In genomic region chr2:71389864-71390263, GRCm38 (mm10) we compare ENCODE assay signal across 8 mouse cellular contexts. TPM values are rescaled to one million over a fixed set of nuclear protein-coding genes. Genes with fewer than 3 reads are reported as not detected.
DNase-seq lines count a peak whose midpoint lies in the region; ATAC-seq and TF ChIP-seq lines count a peak whose summit lies in the region.

No protein-coding gene starts in this region.

- TF ChIP-seq CTCF in heart, postnatal 0 days (IDR thresholded peaks at IDR 0.05; ENCODE audit: low read depth) = no peak
- TF ChIP-seq CTCF in bone marrow macrophage, adult 2 months (IDR thresholded peaks at IDR 0.05; ENCODE audit: low read depth, low read length) = no peak

- no peak for DNase-seq in heart, postnatal 0 days (ENCODE audit: low spot score)
- DNase-seq in heart, adult 18-20 months = no peak
- no peak for DNase-seq in layer of hippocampus, postnatal 14 days (ENCODE audit: low spot score in 2 of 2)
- no peak for DNase-seq in adrenal gland, postnatal 25 days
- DNase-seq in cerebellum, adult 11-12 months = no peak

- peak overlapping the region; percentile 85 for H3K4me2 ChIP-seq in heart, postnatal 0 days (ENCODE audit: low read depth, low read length)
- H3K4me2 ChIP-seq in myocyte (ENCODE audit: low read depth) = peak overlapping the region; percentile 96

- H3K27ac ChIP-seq in heart, postnatal 0 days (ENCODE audit: low read depth) = peak overlapping the region; percentile 86
- peak overlapping the region; percentile 41 for H3K27ac ChIP-seq in bone marrow macrophage, adult 2 months (ENCODE audit: insufficient read depth, low read depth, low read length)

- peaks cover 22% of the 10 kb centered on the region for H3K79me2 ChIP-seq in myocyte (ENCODE audit: control insufficient read depth, insufficient read depth)

- WGBS in heart, postnatal 0 days = 48% methylated on average over 9 of the region's 9 CpGs

- no peaks in the 10 kb centered on the region for H3K9me3 ChIP-seq in heart, postnatal 0 days (replicated peaks; ENCODE audit: control insufficient read depth, low read length)

- peak overlapping the region; percentile 73 for H3K9ac ChIP-seq in heart, postnatal 0 days (replicated peaks; ENCODE audit: low read depth, low read length)

- no peaks in the 10 kb centered on the region for H3K27me3 ChIP-seq in heart, postnatal 0 days (ENCODE audit: control insufficient read depth, insufficient read depth, low read length)
- no peaks in the 10 kb centered on the region for H3K27me3 ChIP-seq in myocyte (ENCODE audit: control insufficient read depth, insufficient read depth, insufficient read length)

- no peak for ATAC-seq in heart, postnatal 0 days (ENCODE audit: insufficient read depth, low read depth)
- ATAC-seq in inflammation-experienced regulatory T-cells, adult 6 months = peak; percentile 2

- peak overlapping the region; percentile 89 for H3K4me3 ChIP-seq in heart, postnatal 0 days (ENCODE audit: low read depth, low read length)
- H3K4me3 ChIP-seq in bone marrow macrophage, adult 2 months (ENCODE audit: insufficient read depth, low read length) = peak overlapping the region; percentile 86
- H3K4me3 ChIP-seq in myocyte = peak overlapping the region; percentile 68

- H3K36me3 ChIP-seq in heart, postnatal 0 days (replicated peaks; ENCODE audit: control insufficient read depth, insufficient read depth, low read length) = peaks cover 9% of the 10 kb centered on the region
- H3K36me3 ChIP-seq in myocyte (ENCODE audit: control insufficient read depth, insufficient read depth) = peaks cover 11% of the 10 kb centered on the region

- peak overlapping the region; percentile 66 for H3ac ChIP-seq in myocyte (ENCODE audit: control insufficient read depth, insufficient read length)

- TF ChIP-seq EP300 in heart, postnatal 0 days (IDR thresholded peaks at IDR 0.05; ENCODE audit: low read depth) = no peak

- no peak for TF ChIP-seq POLR2A in bone marrow macrophage, adult 2 months (IDR thresholded peaks at IDR 0.05; ENCODE audit: borderline replicate concordance, low read depth, low read length)
- no peak for TF ChIP-seq POLR2A in myocyte (IDR thresholded peaks at IDR 0.05; ENCODE audit: insufficient read length, low read depth)

- peaks cover 9% of the 10 kb centered on the region; the same call in 1 of the 2 replicates for H3K4me1 ChIP-seq in heart, postnatal 0 days (ENCODE audit: control insufficient read depth, insufficient read depth)
- no peaks in the 10 kb centered on the region for H3K4me1 ChIP-seq in bone marrow macrophage, adult 2 months (ENCODE audit: control insufficient read depth, insufficient read depth, low read length)

TF ChIP-seq in myocyte, 11 proteins besides CTCF, POLR2A, EP300 and RAD21:
- TF ChIP-seq USF1 (IDR thresholded peaks at IDR 0.05; ENCODE audit: low read depth) (no peak), SRF (IDR thresholded peaks at IDR 0.05; ENCODE audit: control insufficient read depth, insufficient read length, low read depth) (no peak), MYOD1 (IDR thresholded peaks at IDR 0.05; ENCODE audit: control insufficient read depth in 1 of 3, insufficient read length in 2 of 3, low read depth in 2 of 3) (no peak), MAX (IDR thresholded peaks at IDR 0.05; ENCODE audit: low read depth) (no peak), E2F4 (IDR thresholded peaks at IDR 0.05; ENCODE audit: insufficient read depth) (no peak), TCF12 (IDR thresholded peaks at IDR 0.05; ENCODE audit: insufficient read depth, poor library complexity, severe bottlenecking) (no peak), REST (IDR thresholded peaks at IDR 0.05; ENCODE audit: insufficient read depth, insufficient read length) (no peak), POLR2AphosphoS2 (IDR thresholded peaks at IDR 0.05; ENCODE audit: insufficient read length, low read depth) (no peak), MYOG (IDR thresholded peaks at IDR 0.05; ENCODE audit: control insufficient read depth in 1 of 3, insufficient read depth in 1 of 3, insufficient read length in 2 of 3, low read depth in 2 of 3) (no peak), TCF3 (IDR thresholded peaks at IDR 0.05; ENCODE audit: insufficient read length, low read depth) (no peak), CEBPB (IDR thresholded peaks at IDR 0.05; ENCODE audit: insufficient read depth, poor library complexity, severe bottlenecking) (no peak)

RNA-seq across cellular contexts. Expression of gene Hat1, which starts 1.1 kb away (rescaled TPM):
- 27.2 and 33.0 TPM in 2 replicates for total RNA-seq in heart, postnatal 0 days (2014; rRNA removed; ENCODE audit: low replicate concordance)
- 66.5 and 69.9 TPM in 2 replicates for polyA plus RNA-seq in heart, postnatal 0 days (2015; fragmentation: Nextera tagmentation; extraction: Ambion mirVana)
- total RNA-seq in heart, adult 18-20 months (2021) = 10 to 100 TPM; 30.9 to 31.3 TPM
- 44.3 and 47.5 TPM in 2 replicates for polyA plus RNA-seq in bone marrow macrophage, adult 2 months (2012; ENCODE audit: insufficient read depth, insufficient read length, missing spikeins)
- 100 to 1,000 TPM in 1 of 3 experiments, 10 to 100 TPM in 2; 58.6 to 102 (median 76.9) TPM for polyA plus RNA-seq in inflammation-experienced regulatory T-cells, adult 6 months (2017; shearing (Covaris generic))
- polyA plus RNA-seq in myocyte (2012; fragmentation: generic; extraction: Trizol) = 16.0 TPM
- total RNA-seq in layer of hippocampus, postnatal 14 days (2021) = 10 to 100 TPM; 15.6 to 15.7 TPM
- total RNA-seq in adrenal gland, postnatal 25 days (2021) = 38.3 and 40.3 TPM in 2 replicates

RNA-seq across cellular contexts. Expression of gene Slc25a12, which starts 22.3 kb away (rescaled TPM):
- 155 and 270 TPM in 2 replicates for total RNA-seq in heart, postnatal 0 days (2014; rRNA removed; ENCODE audit: low replicate concordance)
- 135 and 159 TPM in 2 replicates for polyA plus RNA-seq in heart, postnatal 0 days (2015; fragmentation: Nextera tagmentation; extraction: Ambion mirVana)
- total RNA-seq in heart, adult 18-20 months (2021) = 100 to 1,000 TPM; 253 to 258 TPM
- polyA plus RNA-seq in bone marrow macrophage, adult 2 months (2012; ENCODE audit: insufficient read depth, insufficient read length, missing spikeins) = 35.8 and 39.1 TPM in 2 replicates
- polyA plus RNA-seq in inflammation-experienced regulatory T-cells, adult 6 months (2017; shearing (Covaris generic)) = 10 to 100 TPM; 63.3 to 80.6 (median 68.3) TPM
- polyA plus RNA-seq in myocyte (2012; fragmentation: generic; extraction: Trizol) = 40.7 TPM
- 100 to 1,000 TPM; 164 to 174 TPM for total RNA-seq in layer of hippocampus, postnatal 14 days (2021)
- 96.2 and 97.1 TPM in 2 replicates for total RNA-seq in adrenal gland, postnatal 25 days (2021)
